Mouse (Mus musculus) E14TG2a.4 (cell line): ENCODE measurements at regions not wholly inside any gene's neighbourhood (a gene's known extent, or its start where the extent isn't known, plus 50 kb on each side); places are given as distances from the start of the nearest gene placed in this dataset.

Experiments used
- H3K27me3 ChIP-seq: 2 replicates; pipeline ENCODE4 v1.6.1; 2014; ENCODE audit warnings: low read length, control low read depth; ENCODE audit not compliant: insufficient read depth
- H3K36me3 ChIP-seq: 2 replicates; pipeline ENCODE4 v1.6.1; 2014; ENCODE audit warnings: low read length, control low read depth; ENCODE audit not compliant: insufficient read depth
- H3K4me1 ChIP-seq: replicated peaks from 2 replicates; pipeline ENCODE4 v1.6.1; 2014; ENCODE audit warnings: low read depth, low read length, control low read depth
- H3K4me3 ChIP-seq: replicated peaks from 2 replicates; pipeline ENCODE4 v1.5.1; 2014; ENCODE audit warnings: mild to moderate bottlenecking, low read length
- H3K9me3 ChIP-seq: 2 replicates; pipeline ENCODE4 v1.6.1; 2014; ENCODE audit warnings: low read length, control low read depth
- CTCF ChIP-seq: conservative IDR thresholded peaks from 2 replicates; pipeline ENCODE4 v1.5.1; 2014; ENCODE audit warnings: low read length
- NANOG ChIP-seq: IDR thresholded peaks from 2 replicates; pipeline ENCODE4 v1.6.1; 2014; ENCODE audit warnings: borderline replicate concordance, low read length, mixed read lengths
- POU5F1 ChIP-seq: IDR thresholded peaks from 2 replicates; pipeline ENCODE4 v1.6.1; 2014; ENCODE audit warnings: low read length, borderline replicate concordance

DNA sequence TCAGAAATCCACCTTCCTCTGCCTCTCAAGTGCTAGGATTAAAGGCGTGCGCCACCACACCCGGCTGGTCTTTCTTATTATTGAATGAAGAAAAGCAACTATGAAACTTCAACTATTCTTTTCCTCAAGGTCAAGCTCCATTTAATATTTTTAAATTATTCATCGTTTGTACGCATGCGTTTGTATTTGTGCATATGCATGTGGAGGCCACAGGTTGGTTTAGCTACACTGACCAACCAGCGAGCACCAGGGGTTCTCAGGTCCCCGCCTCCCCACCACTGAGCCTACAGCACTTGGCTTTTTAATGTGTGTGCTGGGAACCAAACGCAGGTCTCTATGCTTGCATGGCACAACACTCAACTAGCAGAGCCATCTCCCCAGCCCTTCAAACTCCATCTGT, 51.0 kb upstream of the Tmem252 start:
- Histone ChIP-seq H3K36me3 (no peaks in the 10 kb centered on the region), H3K4me3 (no peak overlapping the region), H3K9me3 (no peaks in the 10 kb centered on the region), H3K4me1 (peaks cover 12% of the 10 kb centered on the region), H3K27me3 (peaks cover 8% of the 10 kb centered on the region)
- TF ChIP-seq POU5F1 (no peak), NANOG (no peak), CTCF (no peak)

- H3K9me3 ChIP-seq = no peaks in the 10 kb centered on the region
- peaks cover 8% of the 10 kb centered on the region for H3K27me3 ChIP-seq
- no peaks in the 10 kb centered on the region for H3K36me3 ChIP-seq
- H3K4me1 ChIP-seq = peaks cover 12% of the 10 kb centered on the region
- TF ChIP-seq CTCF (no peak), NANOG (no peak), POU5F1 (no peak)
- H3K4me3 ChIP-seq = no peak overlapping the region
Observed at GRCm38 (mm10) chr19:24622309-24622708, 51.5 kb upstream of the Tmem252 start.

DNA sequence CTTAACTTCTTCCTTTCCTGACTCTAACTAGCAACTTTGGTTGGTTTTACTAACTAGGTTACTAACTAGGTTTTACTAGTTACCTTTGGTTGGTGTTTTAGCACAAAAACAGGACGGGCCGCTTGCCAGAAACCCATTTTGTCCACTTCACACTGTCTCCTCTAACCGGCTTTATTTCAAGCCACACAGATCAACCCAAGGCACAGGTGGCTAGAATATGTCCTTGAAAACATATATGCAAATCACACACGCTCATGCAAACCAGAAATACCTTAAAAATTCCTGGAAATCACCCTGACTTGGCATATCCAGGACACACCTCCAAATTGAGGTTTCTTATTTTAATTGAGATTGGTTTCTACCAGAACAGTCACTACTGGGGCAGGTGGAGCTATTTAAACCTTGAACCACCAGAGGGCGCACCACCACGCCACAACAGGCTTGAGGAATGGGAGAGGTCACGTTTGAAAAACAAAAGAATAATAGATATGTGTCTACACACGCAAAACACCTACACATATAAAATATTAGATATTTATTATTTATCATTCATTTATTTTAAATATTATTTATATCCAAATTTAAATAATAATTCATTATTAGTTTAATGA, 52.1 kb upstream of the Tmem252 start:
- H3K27me3 ChIP-seq = peaks cover 8% of the 10 kb centered on the region
- H3K4me1 ChIP-seq = peaks cover 12% of the 10 kb centered on the region
- peak; percentile 92 for TF ChIP-seq CTCF
- TF ChIP-seq NANOG = no peak
- no peak for TF ChIP-seq POU5F1
- no peaks in the 10 kb centered on the region for H3K9me3 ChIP-seq
- no peaks in the 10 kb centered on the region for H3K36me3 ChIP-seq
- no peak overlapping the region for H3K4me3 ChIP-seq

- Histone ChIP-seq H3K36me3 (no peaks in the 10 kb centered on the region), H3K4me3 (no peak overlapping the region), H3K4me1 (peaks cover 12% of the 10 kb centered on the region), H3K27me3 (no peaks in the 10 kb centered on the region), H3K9me3 (no peaks in the 10 kb centered on the region)
- TF ChIP-seq POU5F1 (no peak), NANOG (no peak), CTCF (no peak)
Observed at GRCm38 (mm10) chr19:24615762-24616310, 58.0 kb upstream of the Tmem252 start.

DNA sequence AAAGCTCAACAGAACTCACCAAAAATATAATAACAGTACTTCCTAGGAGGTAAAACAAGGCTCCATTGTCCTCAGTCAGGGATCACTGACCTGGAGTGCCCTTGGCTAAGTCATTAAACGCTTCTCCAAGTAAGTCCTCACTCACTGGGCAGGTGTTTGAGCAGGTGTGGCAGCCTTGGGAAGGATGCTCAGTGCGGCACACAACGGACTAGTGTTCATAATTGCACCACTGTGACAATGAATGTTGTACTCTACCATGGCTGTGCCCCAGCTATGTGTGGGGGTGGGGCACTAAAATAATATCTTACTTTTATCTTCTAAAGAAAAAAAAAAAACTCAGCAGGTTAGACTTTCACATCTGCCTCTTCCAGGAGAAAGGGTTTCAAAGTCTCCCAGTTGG, 52.2 kb upstream of the Pip5k1b start:
- no peaks in the 10 kb centered on the region for H3K36me3 ChIP-seq
- no peaks in the 10 kb centered on the region for H3K4me1 ChIP-seq
- H3K9me3 ChIP-seq = peaks cover 23% of the 10 kb centered on the region
- peaks cover 3% of the 10 kb centered on the region; the same call in 1 of the 2 replicates for H3K27me3 ChIP-seq
- no peak for TF ChIP-seq POU5F1
- no peak for TF ChIP-seq NANOG
- TF ChIP-seq CTCF = no peak
- H3K4me3 ChIP-seq = no peak overlapping the region

GRCm38 (mm10) chr19:24606390-24606976, 50.8 kb upstream of the Pip5k1b start:
- H3K4me3 ChIP-seq = no peak overlapping the region
- TF ChIP-seq CTCF = peak; percentile 42; the same call in 1 of the 2 replicates
- TF ChIP-seq POU5F1 = no peak
- H3K36me3 ChIP-seq = no peaks in the 10 kb centered on the region

More at GRCm38 (mm10) chr19:24606390-24606976, 50.8 kb upstream of the Pip5k1b start:
- no peaks in the 10 kb centered on the region for H3K4me1 ChIP-seq
- peaks cover 23% of the 10 kb centered on the region for H3K9me3 ChIP-seq
- peaks cover 3% of the 10 kb centered on the region; the same call in 1 of the 2 replicates for H3K27me3 ChIP-seq
